Comparison of ENCODE assay signal across 17 mouse cellular contexts in genomic region chr5:66760747-66761146, GRCm38 (mm10). TPM values are rescaled to one million over a fixed set of nuclear protein-coding genes. Genes with fewer than 3 reads are reported as not detected.
A peak's percentile ranks its signal among the peaks of the same experiment; 100 is the strongest.
DNase-seq lines count a peak whose midpoint lies in the region; ATAC-seq and TF ChIP-seq lines count a peak whose summit lies in the region.
"Had no signal": no experiment of that assay in that cellular context is flagged by ENCODE, and none has a peak within 500 bp of the region (broad histone marks: within the 10 kb centered on the region; RNA-seq: fewer than 3 reads in every experiment).

No protein-coding gene starts in this region.

- peak in 1 of 2 experiments; percentile 67 for DNase-seq in heart, adult 2 months
- DNase-seq in brain, adult 2 months (ENCODE audit: low read depth, low spot score) = peak; percentile 70
- peak; percentile 37 to 50 for DNase-seq in cerebellum, postnatal 25 days
- no peak for DNase-seq in heart, postnatal 0 days (ENCODE audit: low spot score)
- DNase-seq in liver, embryonic 11.5 days (ENCODE audit: low spot score) = no peak
- DNase-seq: adrenal gland, postnatal 10 days; thymus, postnatal 36 days had no signal

- no peak for TF ChIP-seq EP300 in heart, adult 2 months (IDR thresholded peaks at IDR 0.05; ENCODE audit: insufficient read depth, low read depth, low read length)
- TF ChIP-seq EP300 in heart, postnatal 0 days (IDR thresholded peaks at IDR 0.05; ENCODE audit: low read depth) = no peak

- peak overlapping the region; percentile 77 for H3K27ac ChIP-seq in heart, adult 2 months
- H3K27ac ChIP-seq in heart, embryonic 12.5 days (ENCODE audit: poor library complexity, severe bottlenecking) = no peak overlapping the region
- no peak overlapping the region for H3K27ac ChIP-seq in heart, postnatal 0 days (ENCODE audit: low read depth)
- no peak overlapping the region for H3K27ac ChIP-seq in midbrain, embryonic 16.5 days (ENCODE audit: low read length)
- no peak overlapping the region for H3K27ac ChIP-seq in hindbrain, embryonic 12.5 days
- H3K27ac ChIP-seq in liver, embryonic 11.5 days (ENCODE audit: low read depth, low read length) = no peak overlapping the region
- H3K27ac ChIP-seq: hindbrain, embryonic 10.5 days; kidney, postnatal 0 days; limb, embryonic 13.5 days; macrophage; midbrain, embryonic 12.5 days had no signal

- H3K79me2 ChIP-seq in heart, adult 2 months (replicated peaks; ENCODE audit: control insufficient read depth, insufficient read depth, low read length) = peaks cover 3% of the 10 kb centered on the region

- no peak overlapping the region for H3K4me2 ChIP-seq in heart, embryonic 12.5 days
- no peak overlapping the region for H3K4me2 ChIP-seq in heart, postnatal 0 days (ENCODE audit: low read depth, low read length)
- H3K4me2 ChIP-seq in midbrain, embryonic 16.5 days (ENCODE audit: low read length) = no peak overlapping the region
- H3K4me2 ChIP-seq in hindbrain, embryonic 12.5 days (replicated peaks) = no peak overlapping the region
- H3K4me2 ChIP-seq in liver, embryonic 11.5 days = no peak overlapping the region
- H3K4me2 ChIP-seq: limb, embryonic 13.5 days; midbrain, embryonic 12.5 days had no signal

- WGBS in heart, adult 2 months = 64% methylated on average over 10 of the region's 10 CpGs
- 63% methylated on average over 10 of the region's 10 CpGs for WGBS in heart, embryonic 12.5 days
- 48% methylated on average over 10 of the region's 10 CpGs for WGBS in heart, postnatal 0 days
- WGBS in midbrain, embryonic 16.5 days = 77% methylated on average over 10 of the region's 10 CpGs
- 87% methylated on average over 10 of the region's 10 CpGs for WGBS in hindbrain, embryonic 12.5 days
- 89% methylated on average over 10 of the region's 10 CpGs for WGBS in liver, embryonic 11.5 days

- no peak overlapping the region for H3K9ac ChIP-seq in heart, adult 2 months (ENCODE audit: low read depth, low read length)
- no peak overlapping the region for H3K9ac ChIP-seq in heart, embryonic 12.5 days
- H3K9ac ChIP-seq in heart, postnatal 0 days (replicated peaks; ENCODE audit: low read depth, low read length) = no peak overlapping the region
- H3K9ac ChIP-seq in midbrain, embryonic 16.5 days (ENCODE audit: low read depth, low read length) = no peak overlapping the region
- H3K9ac ChIP-seq in hindbrain, embryonic 12.5 days = no peak overlapping the region
- H3K9ac ChIP-seq in liver, embryonic 11.5 days (ENCODE audit: low read depth, low read length) = no peak overlapping the region
- H3K9ac ChIP-seq: limb, embryonic 13.5 days; midbrain, embryonic 12.5 days had no signal

- H3K27me3 ChIP-seq in heart, adult 2 months (ENCODE audit: control insufficient read depth, insufficient read depth, low read length) = no peaks in the 10 kb centered on the region
- H3K27me3 ChIP-seq in heart, embryonic 12.5 days (replicated peaks) = peaks cover 30% of the 10 kb centered on the region
- no peaks in the 10 kb centered on the region for H3K27me3 ChIP-seq in heart, postnatal 0 days (ENCODE audit: control insufficient read depth, insufficient read depth, low read length)
- no peaks in the 10 kb centered on the region for H3K27me3 ChIP-seq in midbrain, embryonic 16.5 days (ENCODE audit: control insufficient read depth, insufficient read depth, low read depth, low read length)
- H3K27me3 ChIP-seq in hindbrain, embryonic 12.5 days = no peaks in the 10 kb centered on the region
- H3K27me3 ChIP-seq in liver, embryonic 11.5 days (replicated peaks; ENCODE audit: control insufficient read depth, insufficient read depth, low read length) = no peaks in the 10 kb centered on the region
- H3K27me3 ChIP-seq: limb, embryonic 13.5 days; midbrain, embryonic 12.5 days had no signal

- peak overlapping the region; percentile 11; the same call in 1 of the 2 replicates for H3K4me3 ChIP-seq in heart, adult 2 months
- H3K4me3 ChIP-seq in heart, embryonic 12.5 days = no peak overlapping the region
- H3K4me3 ChIP-seq in heart, postnatal 0 days (ENCODE audit: low read depth, low read length) = no peak overlapping the region
- no peak overlapping the region for H3K4me3 ChIP-seq in midbrain, embryonic 16.5 days (ENCODE audit: low read depth, low read length)
- no peak overlapping the region for H3K4me3 ChIP-seq in hindbrain, embryonic 12.5 days
- H3K4me3 ChIP-seq in liver, embryonic 11.5 days (ENCODE audit: low read depth, low read length) = no peak overlapping the region
- H3K4me3 ChIP-seq: hindbrain, embryonic 10.5 days; limb, embryonic 13.5 days; midbrain, embryonic 12.5 days had no signal

- ATAC-seq in heart, embryonic 12.5 days (ENCODE audit: insufficient number of reproducible peaks, low FRiP score) = no peak
- peak; percentile 55 for ATAC-seq in heart, postnatal 0 days (ENCODE audit: insufficient read depth, low read depth)
- ATAC-seq in midbrain, embryonic 16.5 days = no peak
- ATAC-seq in hindbrain, embryonic 12.5 days (ENCODE audit: low FRiP score) = no peak
- no peak for ATAC-seq in liver, embryonic 11.5 days (replicated peaks; ENCODE audit: low FRiP score)
- ATAC-seq: forebrain, embryonic 14.5 days; inflammation-experienced regulatory T-cells, adult 6 months had no signal

- H3K9me3 ChIP-seq in heart, embryonic 12.5 days (replicated peaks) = no peaks in the 10 kb centered on the region
- no peaks in the 10 kb centered on the region for H3K9me3 ChIP-seq in heart, postnatal 0 days (replicated peaks; ENCODE audit: control insufficient read depth, low read length)
- no peaks in the 10 kb centered on the region for H3K9me3 ChIP-seq in midbrain, embryonic 16.5 days (replicated peaks; ENCODE audit: control insufficient read depth, low read length, poor library complexity, severe bottlenecking)
- no peaks in the 10 kb centered on the region for H3K9me3 ChIP-seq in hindbrain, embryonic 12.5 days (replicated peaks)
- H3K9me3 ChIP-seq in liver, embryonic 11.5 days (ENCODE audit: control insufficient read depth, low read length) = no peaks in the 10 kb centered on the region
- H3K9me3 ChIP-seq: hindbrain, embryonic 10.5 days; limb, embryonic 13.5 days; midbrain, embryonic 12.5 days had no signal

- H3K36me3 ChIP-seq in heart, adult 2 months (ENCODE audit: control insufficient read depth, insufficient read depth, low read length) = peaks cover 15% of the 10 kb centered on the region
- H3K36me3 ChIP-seq in heart, embryonic 12.5 days = no peaks in the 10 kb centered on the region
- no peaks in the 10 kb centered on the region for H3K36me3 ChIP-seq in heart, postnatal 0 days (replicated peaks; ENCODE audit: control insufficient read depth, insufficient read depth, low read length)
- no peaks in the 10 kb centered on the region for H3K36me3 ChIP-seq in midbrain, embryonic 16.5 days (ENCODE audit: control insufficient read depth, insufficient read depth, low read length)
- no peaks in the 10 kb centered on the region for H3K36me3 ChIP-seq in hindbrain, embryonic 12.5 days
- no peaks in the 10 kb centered on the region for H3K36me3 ChIP-seq in liver, embryonic 11.5 days (ENCODE audit: control insufficient read depth, insufficient read depth, low read length)
- H3K36me3 ChIP-seq: hindbrain, embryonic 10.5 days; limb, embryonic 13.5 days; midbrain, embryonic 12.5 days had no signal

- TF ChIP-seq POLR2A in heart, adult 2 months (IDR thresholded peaks at IDR 0.05; ENCODE audit: insufficient read depth, low read depth, low read length) = no peak

- peaks cover 23% of the 10 kb centered on the region for H3K4me1 ChIP-seq in heart, adult 2 months (ENCODE audit: control insufficient read depth, insufficient read depth, low read length)
- H3K4me1 ChIP-seq in heart, embryonic 12.5 days (replicated peaks) = no peaks in the 10 kb centered on the region; the same call in 1 of the 2 replicates
- no peaks in the 10 kb centered on the region for H3K4me1 ChIP-seq in heart, postnatal 0 days (ENCODE audit: control insufficient read depth, insufficient read depth)
- peaks cover 19% of the 10 kb centered on the region for H3K4me1 ChIP-seq in midbrain, embryonic 16.5 days (ENCODE audit: control insufficient read depth, insufficient read depth, low read length)
- H3K4me1 ChIP-seq in hindbrain, embryonic 12.5 days = peaks cover 22% of the 10 kb centered on the region
- no peaks in the 10 kb centered on the region for H3K4me1 ChIP-seq in liver, embryonic 11.5 days (replicated peaks; ENCODE audit: control insufficient read depth, insufficient read depth, low read length)

- TF ChIP-seq CTCF in heart, adult 2 months (IDR thresholded peaks at IDR 0.05) = no peak
- TF ChIP-seq CTCF in heart, postnatal 0 days (IDR thresholded peaks at IDR 0.05; ENCODE audit: low read depth) = no peak

- intact Hi-C loops in heart, adult 2 months (cut with DNase I) = loop anchor here (2.0 kb wide), 1 partner anchor 14 kb away; no protein-coding TSS in a partner anchor

RNA-seq across cellular contexts. Expression of gene Limch1, which starts 15.1 kb away (rescaled TPM):
- total RNA-seq in heart, adult 2 months (2021) = 100 to 1,000 TPM; 230 to 277 TPM
- 60.2 and 120 TPM in 2 replicates for polyA plus RNA-seq in heart, adult 2 months (2012; rRNA removed)
- polyA plus RNA-seq in heart, embryonic 12.5 days (2016; fragmentation: Nextera tagmentation; extraction: Ambion mirVana) = 25.0 and 29.1 TPM in 2 replicates
- total RNA-seq in heart, postnatal 0 days (2014; rRNA removed; ENCODE audit: low replicate concordance) = 30.0 and 33.8 TPM in 2 replicates
- 19.0 and 21.1 TPM in 2 replicates for polyA plus RNA-seq in heart, postnatal 0 days (2015; fragmentation: Nextera tagmentation; extraction: Ambion mirVana)
- polyA plus RNA-seq in midbrain, embryonic 16.5 days (2015; fragmentation: Nextera tagmentation; extraction: Ambion mirVana) = 40.4 and 48.8 TPM in 2 replicates
- polyA plus RNA-seq in hindbrain, embryonic 12.5 days (2016; fragmentation: Nextera tagmentation; extraction: Ambion mirVana) = 64.0 and 64.9 TPM in 2 replicates
- polyA plus RNA-seq in liver, embryonic 11.5 days (2014; fragmentation: Nextera tagmentation; extraction: Ambion mirVana) = 11.6 and 13.4 TPM in 2 replicates
- polyA plus RNA-seq: macrophage had no signal

Comparison
In these comparisons a context has a peak if more than half of its experiments do, and no peak if none do; other contexts are left out.
1. DNase-seq: peak in brain, adult 2 months (single experiment) and cerebellum, postnatal 25 days (2 of 2); none in heart, postnatal 0 days (single experiment) and liver, embryonic 11.5 days (single experiment).